Mouse (Mus musculus) embryonic fibroblast, embryonic 13.5 days (primary cell): ENCODE measurements around the gene Ythdf2.

Source experiments
- CTCF ChIP-seq: IDR thresholded peaks from 2 replicates; pipeline ENCODE4 v1.5.1; 2011; ENCODE audit warnings: mild to moderate bottlenecking, control low read depth, low read length, moderate library complexity, borderline replicate concordance; ENCODE audit not compliant: insufficient read depth
- POLR2A ChIP-seq: IDR thresholded peaks from 2 replicates; pipeline ENCODE4 v1.6.1; 2011; ENCODE audit warnings: low read depth, mild to moderate bottlenecking, control low read depth, low read length, moderate library complexity

GRCm38 (mm10) chr4:132207280-132207679 lies 4.8 kb downstream of the Ythdf2 start:
- TF ChIP-seq POLR2A (no peak), CTCF (no peak)
